Mouse (Mus musculus): ENCODE measurements around the gene Oaz3.

DNA sequence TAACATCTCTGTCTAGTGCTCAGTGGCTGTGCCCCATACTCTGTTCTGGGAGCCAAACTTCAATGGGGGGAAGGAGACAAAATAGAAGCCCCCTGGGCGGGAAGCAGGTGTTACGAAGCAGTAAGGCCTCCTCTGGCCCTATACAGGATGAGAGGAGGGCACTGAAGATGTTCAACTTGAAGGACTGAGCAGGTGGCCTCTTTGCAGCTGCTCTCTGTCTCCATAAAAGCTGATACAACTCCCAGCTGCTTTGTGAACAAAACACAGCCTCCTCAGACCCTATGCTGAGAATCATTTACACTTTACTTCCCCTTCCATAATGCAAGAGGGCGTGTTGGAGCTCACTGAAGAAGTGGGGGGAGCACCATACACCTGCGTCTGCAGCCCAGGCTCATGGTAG, 57.0 kb downstream of the Oaz3 start:
- no peak for TF ChIP-seq POLR2A (IDR thresholded peaks at IDR 0.05; ENCODE audit: extremely low read depth, insufficient read depth, low read length)
- no peak for TF ChIP-seq CTCF (IDR thresholded peaks at IDR 0.05; ENCODE audit: low read depth, low read length)
